Mouse (Mus musculus) right cerebral cortex, postnatal 4 days (tissue): ENCODE data around the gene Ifrd2.

ENCODE experiments used
- DNase-seq: peaks from one replicate; pipeline ENCODE4 v3.0.0-alpha.2; 2022

Ifrd2 gene

DNA sequence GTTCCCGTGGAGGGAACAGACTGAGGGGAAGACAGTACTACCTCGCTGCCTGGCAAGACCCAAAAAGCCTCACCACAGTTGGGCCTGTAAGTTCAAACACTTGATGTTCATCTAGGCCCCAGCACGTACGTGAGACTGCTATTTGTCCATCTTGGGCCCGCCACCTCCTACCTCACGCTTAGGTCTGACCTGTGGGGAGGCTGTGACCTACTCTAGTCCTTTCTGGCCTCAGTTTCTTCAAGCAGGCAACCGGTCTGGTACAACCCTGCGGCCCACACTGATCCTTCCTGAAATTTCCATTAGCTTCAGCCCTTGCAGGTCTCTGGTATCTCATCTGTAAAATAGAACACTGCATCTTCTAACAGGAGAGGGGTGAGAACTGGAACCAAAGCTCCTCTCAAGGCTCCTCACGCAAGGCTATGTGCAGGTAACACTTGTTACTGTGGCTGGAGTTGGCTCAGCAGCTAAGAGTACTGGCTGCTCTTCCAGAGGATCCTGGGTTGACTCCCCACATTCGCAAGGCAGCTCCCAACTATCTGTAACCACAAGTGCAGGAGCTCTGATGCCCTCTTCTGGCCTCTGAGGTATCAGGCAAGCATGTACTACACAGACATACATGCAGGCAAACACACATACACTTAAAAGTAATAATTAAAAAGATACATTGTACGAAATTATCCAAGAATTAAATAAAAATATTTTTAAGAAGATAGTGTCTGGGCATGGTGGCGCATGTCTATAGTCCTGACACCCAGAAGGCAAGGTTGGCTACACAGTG is 38.1 kb downstream of the Ifrd2 start:
- no peak for DNase-seq

DNA sequence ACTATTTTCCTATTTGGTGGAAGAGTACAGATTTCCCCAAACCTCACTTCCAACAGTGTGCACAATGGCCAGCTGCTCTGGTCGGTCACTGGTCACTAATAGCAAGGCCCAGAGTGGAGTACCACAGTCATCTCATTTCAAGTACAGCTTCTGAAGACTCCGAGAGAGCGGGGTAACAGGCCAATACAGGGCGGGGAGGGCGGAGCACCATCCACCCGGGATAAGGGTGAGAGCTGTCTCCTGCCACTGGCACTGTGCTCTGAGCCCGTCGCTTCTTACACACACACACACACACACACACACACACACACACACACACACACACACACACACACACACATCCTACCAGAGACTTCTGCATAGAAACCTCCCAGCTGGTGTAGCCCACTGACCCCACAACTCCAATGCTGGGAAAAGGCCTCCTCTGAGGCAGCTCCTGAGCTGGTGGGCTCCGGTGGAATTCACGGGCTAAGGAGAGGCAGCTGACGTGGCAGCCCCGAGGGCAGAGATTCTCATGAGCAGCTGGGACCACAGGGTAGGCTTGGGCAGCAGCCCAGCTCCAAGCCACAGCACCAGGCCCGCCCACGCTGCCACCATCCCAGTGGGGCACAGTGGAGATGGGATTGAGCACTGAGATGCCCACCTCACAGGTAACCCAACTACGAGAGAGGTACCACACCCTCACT is 38.9 kb downstream of the Ifrd2 start:
- peak; percentile 43 for DNase-seq

DNA sequence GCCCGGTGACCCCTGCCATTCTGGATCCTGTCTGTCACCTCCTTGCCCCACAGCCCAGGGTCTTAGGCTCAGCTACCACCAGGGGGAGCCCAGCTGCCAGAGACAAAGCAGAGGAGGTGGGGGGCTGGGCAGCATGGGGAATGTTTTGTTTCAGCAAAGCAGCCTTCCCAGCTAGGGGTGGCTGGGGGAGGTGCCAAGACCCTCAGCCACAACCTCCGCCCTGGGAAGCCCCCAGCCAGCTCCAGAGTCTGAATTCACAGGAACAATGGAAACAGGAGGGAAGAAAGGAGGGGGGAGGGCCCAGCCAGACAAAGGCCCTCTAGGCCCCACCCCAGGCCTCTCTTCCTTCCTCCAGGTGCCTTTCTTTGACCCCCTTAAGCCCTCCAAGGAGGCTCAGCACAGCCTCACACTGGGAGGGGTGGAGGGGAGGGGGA is 39.4 kb downstream of the Ifrd2 start:
- peak; percentile 92 for DNase-seq

DNA sequence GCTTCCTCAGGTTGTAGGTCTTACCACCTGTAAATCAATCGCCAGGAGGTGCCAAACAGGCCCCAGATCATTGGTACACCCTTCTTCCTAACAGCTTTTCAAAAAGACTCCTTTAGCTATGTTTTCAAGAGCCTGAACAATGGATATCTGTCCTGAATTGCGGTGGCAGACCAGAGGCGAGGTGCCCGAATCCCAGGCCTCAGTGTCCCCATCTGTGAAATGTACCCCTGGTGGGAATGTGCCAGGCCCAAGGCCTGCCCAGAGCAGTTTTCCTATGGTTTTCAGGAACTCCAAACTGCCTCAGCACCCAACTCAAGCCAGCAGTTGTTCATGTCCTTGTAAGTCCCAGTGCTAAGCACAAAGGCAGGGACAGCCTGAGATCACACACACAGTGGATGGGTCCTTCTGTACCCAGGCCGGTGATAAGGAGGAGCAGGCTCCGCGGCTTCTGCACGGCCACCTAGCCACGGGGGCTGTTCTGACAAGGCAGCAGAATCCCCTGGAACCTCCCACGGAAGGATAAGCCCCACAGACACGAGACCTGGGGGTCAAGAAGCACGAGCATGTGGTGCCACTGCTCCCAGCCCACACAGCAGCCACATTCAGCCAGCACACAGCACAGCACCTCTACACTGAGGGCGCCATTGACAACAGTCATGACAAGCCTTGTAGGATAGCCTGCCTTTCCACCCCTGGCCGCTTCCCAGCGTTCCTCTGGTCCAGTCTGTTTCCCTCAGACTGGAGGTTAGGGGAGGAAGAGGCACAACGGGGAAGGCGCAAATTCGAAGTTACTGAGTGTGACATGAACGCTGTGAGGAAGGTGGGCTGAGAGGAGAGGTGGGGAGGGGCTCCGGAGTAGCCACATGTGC is 40.2 kb downstream of the Ifrd2 start:
- DNase-seq = no peak

DNA sequence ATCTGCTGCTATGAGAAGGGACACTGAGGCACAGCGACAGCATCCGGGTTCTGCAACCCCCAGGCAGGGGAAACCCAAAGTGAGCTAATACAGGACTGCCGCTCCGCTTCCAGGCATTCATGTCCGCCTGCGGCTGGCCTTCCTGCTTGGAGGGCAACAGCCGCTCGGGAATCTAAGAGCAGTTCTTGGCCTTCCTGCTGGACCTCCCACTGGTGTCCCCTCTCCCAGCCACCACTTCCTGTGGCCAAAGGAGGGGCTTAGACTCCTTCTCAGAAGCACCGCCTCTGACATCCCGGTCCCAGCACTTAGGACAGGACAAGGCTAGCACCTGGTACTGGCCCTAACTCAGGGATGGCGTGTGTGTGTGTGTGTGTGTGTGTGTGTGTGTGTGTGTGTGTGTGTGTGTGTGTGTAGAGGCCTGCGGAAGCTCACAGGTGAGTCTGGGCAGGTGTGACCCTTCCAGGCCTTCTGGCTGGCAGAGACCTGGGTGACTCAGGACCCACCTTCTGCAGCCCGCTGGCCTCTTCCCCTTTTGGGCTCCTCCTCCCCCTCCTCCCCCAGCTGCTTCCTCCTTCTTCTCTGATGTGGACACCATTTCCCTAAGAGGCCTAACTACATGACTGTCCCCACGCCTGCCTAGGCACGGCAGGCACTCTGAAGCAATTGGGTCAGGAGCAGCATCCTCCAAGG is 41.4 kb downstream of the Ifrd2 start:
- DNase-seq = no peak

DNA sequence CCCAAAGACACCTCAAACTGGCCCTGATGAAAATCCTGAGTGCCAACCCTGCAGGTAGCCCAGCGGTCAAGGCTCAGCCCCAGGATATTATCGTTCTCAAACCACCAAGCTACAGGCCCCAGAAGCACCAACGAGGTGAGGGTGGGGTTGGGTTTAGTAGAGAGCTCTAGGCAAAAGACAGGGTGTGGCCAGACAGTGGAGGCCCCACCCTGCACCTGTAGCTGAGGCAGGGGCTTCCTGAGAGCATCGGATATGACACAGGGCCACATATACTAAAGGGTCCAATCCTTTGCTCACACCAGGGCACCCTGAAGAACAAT is 41.9 kb downstream of the Ifrd2 start:
- no peak for DNase-seq

DNA sequence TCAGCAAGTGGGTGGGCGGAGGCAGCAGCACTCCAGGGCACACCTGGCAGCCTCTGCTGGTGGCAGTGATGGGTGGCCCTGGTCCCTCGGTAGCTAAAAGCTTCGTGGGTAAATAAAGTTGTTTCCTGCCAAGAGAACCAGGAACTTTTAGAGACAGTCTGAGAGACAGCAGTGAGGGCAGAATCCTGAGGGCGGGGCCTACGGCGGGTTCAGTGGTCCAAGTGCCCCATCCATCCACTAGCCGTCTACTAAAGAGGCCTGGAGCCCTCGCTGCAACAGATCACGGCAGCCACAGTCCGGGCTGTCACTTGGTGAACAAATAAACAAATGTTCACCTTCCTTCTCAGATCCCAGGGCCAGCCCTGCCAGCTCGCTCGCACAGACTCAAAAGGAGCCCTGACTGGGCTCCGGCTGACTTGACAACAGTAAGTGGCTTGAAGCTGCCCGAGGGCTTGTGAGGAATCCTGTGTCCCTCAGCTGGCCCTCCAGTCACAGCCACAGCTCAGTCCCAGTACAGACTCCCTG is 42.5 kb downstream of the Ifrd2 start:
- DNase-seq = peak; percentile 38

DNA sequence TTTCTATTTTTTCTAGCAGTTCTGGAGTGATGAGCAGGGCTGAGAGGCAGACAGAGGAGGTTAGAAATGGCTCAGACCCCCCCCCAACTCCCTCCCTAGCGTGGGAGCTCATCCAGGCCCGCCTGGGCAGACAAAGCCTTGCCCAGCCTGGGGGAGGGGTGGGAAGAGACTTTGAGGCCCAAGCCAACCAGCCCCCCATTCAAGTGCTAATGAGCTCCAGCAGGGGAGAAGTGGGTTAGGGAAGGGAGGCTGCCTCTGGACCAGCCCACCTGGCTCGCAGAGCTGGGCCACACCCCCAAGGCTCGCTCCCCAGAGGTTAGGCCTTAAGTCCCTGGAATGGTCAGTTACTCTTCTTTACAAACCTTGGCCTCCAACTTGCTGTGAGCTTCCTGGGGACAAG is 43.1 kb downstream of the Ifrd2 start:
- DNase-seq = peak; percentile 67

DNA sequence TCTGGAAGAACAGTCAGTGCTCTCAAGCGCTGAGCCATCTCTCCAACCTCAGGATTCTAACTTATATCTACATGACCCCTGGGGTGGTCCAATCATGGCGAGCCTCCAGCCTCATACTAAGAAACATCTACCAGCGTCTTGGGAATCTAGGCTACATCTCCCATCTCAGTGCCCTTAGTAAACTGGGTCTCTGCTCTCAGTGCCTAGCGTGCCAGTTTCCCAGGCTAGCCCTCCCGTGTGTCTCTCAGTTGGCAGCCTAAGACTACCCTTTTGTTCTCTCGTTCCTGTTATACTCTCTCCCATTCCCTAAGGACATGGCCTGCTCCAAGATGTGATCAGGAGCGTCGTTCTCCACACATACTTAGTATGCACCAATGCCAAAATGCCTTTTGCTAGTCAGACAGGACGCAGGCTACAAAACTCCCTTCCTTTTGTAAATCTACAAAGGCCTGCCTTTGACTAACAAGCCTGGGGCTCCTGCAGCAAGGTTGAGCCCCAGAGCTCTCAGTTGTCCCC is 43.9 kb downstream of the Ifrd2 start:
- DNase-seq = no peak

DNA sequence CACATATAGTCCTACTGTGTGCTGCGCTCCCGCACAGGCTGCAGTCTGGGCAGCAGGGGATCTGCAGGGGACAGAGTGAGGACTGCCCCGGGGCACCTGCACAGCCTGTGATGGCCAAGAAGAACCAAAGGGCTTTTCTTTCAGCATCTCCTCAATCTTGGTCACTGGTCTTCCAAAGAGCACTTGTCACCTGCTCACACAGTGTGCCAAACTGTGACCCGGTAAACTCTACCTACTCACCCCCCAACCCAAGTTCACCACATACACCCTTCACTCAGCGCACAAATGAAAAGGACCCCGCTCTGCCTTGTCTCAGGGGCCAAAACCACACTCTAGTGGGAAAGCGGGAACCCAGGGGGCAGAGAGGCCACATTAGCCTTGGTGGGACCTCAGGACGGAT is 44.4 kb downstream of the Ifrd2 start:
- DNase-seq = no peak

DNA sequence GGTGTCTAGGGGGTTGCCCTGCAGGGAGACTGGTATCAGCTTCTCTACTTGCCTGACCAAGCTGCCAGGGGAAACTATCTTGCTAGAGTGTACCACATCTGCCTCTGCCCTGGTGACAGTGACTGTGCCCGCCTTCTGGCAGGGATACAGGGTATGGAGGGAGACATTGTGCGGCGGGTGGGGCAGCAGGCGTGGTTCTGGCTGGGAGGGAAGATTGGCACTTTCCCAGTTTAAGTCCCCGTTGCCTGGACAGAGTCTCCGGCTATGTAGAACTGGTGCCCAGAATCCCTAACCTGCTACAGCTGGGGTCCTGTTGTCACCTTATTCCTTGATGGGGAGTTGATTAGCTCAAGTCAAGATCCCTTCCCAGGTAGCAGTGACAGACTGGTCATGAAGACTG is 45.0 kb downstream of the Ifrd2 start:
- DNase-seq = no peak

DNA sequence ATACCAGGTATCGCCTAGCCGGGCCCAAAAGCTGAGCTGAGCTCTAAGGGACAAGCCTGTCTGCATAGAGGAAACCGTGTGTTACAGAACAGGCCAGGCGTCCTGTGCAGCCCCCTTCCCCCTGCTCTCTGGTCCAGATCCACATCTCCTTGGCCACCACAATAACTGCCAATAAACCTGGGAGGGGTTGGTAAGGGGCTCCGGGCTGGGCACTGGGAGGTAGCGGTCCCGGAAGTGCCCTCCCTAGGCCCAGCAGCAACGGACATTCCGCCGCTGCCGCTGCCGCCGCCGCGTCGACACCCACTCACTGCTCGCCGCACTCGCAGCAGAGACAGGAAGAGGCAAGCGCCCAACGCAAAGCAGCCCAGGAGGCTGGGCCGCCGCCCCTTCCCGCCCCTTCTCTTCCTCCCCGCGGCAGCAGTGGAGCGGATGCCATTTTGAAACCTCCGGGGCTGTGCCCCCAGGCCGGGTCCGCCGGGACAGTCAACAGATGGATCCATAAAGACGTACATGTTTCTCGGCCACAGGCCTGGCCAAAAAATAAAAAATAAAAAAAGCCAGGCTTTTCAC is 45.7 kb downstream of the Ifrd2 start:
- peak; percentile 73 for DNase-seq

DNA sequence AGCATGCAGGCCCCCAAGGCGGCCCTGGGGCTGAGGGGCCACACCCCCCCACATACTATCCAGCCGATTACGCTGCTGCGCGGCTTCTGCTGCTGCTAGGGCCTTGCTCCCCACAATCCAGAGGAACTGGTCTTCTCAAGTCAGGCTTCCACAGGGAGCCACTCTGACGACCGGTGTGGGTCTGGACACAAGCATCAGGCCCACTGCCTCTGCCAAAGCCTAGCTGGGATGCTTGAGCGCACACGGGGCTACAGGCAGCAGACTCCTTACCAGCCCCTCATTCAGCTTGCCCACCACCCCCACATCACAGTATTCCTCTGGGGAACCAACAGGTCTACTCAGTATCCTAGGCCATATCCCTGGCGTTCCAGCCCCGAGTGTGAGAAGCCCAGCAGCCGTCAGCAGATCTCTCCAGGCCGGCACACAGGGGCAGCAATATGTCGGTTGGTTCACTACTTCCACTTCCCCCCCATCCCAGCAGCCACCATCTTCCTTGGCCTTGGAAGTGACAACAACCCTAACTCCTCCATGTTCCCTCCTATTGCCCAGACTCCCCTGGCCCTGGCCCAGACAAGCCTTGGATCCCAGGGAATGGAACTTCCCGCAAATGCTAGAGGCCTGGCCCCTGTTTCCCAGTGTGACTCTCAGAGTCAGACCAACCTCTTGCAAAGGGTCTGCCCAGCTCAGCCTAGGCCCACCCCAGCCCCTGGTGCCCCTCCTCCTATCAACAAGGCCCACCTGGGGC is 46.4 kb downstream of the Ifrd2 start:
- peak; percentile 40 for DNase-seq

DNA sequence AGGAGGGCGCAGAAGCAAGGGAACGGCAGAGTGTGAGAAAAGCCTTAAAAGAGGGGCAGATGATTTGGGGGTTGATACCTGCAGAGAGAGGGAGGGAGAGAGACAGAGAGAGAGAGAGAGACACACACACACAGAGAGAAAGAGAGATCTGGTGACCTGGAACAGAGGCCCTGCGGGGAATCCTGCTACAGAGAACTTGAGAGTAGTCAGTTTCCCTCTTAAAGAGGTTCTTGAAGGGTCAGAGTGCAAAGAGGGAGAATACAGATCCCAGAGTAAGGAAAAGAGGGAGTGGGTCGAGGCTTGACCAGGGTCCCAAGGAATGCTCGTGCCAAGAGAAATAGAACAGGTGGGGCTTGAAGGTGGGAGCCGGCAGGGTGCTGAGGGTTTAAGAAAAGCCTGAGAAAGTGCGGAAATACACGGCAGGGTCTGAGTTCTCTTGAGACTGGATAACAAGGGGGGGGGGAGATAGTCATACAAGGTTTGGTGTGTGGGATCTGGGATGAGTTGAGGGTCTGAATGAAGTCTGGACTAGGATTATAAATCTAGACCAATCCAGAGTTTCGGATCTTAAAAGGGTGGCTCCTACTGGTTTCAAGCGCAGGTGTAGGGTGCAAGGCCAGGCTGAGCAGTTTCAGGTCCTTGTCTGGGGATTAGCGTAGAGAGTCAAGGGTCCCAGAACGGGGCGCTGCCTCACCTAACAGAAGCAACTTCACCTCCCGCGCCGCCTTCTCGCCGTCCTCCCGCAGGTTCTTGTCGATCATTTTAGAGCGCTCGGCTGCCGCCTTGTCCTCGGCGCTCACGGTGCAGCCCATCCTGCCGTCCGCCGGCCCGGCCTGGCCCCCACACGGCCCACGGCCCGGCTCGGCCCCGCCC is 47.2 kb downstream of the Ifrd2 start:
- no peak for DNase-seq

DNA sequence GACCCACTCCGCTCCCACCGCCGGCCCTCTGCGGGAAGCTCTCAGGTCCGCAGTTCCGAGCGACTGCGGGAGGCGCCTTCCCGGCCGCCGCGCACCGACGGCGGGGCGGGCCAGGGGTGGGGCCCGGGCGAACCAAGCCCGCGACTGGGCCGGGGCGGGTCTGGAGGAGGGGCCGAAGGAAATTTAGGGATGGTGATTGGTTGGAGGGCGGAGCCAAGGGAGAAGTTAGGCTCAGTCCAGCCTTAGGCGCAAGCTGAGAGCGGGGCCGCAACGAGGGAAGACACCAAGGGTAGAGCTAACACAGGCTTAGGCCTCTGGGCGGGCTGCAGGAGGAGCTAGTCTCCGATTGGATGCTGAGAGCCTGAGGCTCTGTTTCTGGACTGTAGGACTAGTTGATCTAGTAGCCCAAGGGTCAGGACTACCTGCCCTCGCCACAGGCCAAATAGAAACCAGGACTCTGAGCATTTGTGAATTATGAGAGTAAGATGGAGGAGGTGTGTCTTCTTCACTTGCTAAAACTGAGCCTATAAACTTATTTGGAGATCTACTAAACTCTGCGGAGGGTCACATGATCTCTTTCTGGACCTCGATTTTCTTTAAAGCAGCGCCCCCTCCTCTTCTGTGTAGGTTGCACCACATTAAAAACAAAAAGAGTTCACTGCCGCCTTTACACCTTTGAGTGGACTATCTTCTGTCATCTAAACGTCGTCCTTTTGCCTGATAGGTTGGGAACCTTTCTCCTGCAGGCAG is 48.0 kb downstream of the Ifrd2 start, which contains the start of gene Gnai2:
Gene Gnai2 (minus strand): TSS at position 89 of the 750 bp plus-strand sequence.
- DNase-seq = peak; percentile 82

DNA sequence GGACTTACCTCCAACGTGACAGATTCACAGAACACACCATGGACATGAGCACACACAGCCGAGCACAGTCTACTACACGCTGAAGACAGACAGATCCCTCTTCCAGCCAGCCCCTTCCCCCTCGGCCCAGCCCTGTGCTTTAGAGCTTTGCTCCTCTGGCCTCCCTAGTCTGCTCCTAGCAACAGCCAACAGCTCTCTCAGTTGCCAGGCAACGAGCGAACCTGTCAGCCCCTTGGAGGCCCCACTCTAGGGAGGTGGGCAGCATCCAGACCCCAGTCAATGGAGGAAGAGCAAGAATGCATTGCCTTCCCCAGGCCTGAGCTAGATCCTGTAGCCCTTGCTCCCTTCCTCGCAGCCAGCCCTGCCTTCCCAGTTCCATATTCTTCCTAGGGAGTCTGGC is 49.6 kb downstream of the Ifrd2 start:
- no peak for DNase-seq

DNA sequence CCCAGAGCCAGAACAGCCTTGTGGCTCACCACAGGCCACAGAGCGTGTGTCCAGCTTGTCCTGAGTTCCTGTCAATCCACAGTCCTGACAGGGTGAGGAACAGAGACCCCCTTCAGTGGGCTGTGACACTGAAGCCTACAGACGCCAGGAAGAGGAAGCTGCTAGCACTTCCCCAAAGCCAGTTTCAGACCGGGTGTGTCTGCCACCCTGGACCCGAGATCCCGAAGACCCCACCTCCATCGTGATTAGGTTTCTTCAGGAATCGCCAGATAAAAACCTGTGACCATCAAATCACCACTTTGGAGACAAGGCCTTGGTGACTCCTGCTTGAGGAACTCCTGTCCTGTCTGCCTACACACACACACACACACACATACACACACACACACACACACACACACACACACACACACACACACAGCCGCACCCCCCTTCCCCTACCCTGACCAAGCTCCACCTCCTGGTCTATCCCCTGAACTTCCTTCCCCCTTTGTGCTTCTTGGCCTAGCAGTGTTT is 52.9 kb downstream of the Ifrd2 start:
- no peak for DNase-seq

DNA sequence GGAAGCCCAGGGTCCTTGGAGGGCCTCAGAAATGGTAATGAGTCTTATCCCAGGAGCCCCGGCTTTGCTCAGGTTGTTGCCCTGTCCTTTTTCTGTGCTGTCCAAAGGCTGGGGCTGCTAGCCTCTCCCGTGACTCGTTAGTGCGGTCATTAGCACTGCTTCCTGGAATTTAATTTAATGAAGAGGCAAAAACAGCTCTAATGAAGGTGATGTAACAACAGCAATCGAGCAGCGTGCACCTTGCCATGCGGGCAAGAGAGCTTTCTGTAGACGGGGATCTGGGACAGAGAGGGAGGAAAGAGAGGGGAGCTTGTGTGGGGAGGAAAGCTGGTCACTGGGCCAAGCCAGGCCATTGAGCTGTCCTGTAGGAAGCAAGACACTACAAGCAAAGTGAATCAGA is 54.2 kb downstream of the Ifrd2 start:
- DNase-seq = no peak
